Mouse (Mus musculus) frontal cortex, postnatal 25 days (tissue): ENCODE results near the gene Mafg.
"Not testable (repeated sequence)": the region's sequence is repeated elsewhere in the genome, so short reads cannot be mapped to it uniquely, and the experiment has no call there.

Source experiments
- DNase-seq, 2 experiments: peaks; one replicate each; pipeline ENCODE4 v3.0.0; 2022; ENCODE audit warnings: low spot score in 2 of 2

Gene Mafg

GRCm38 (mm10) chr11:120633520-120634343 lies at the start of gene Mafg:
Mafg (minus strand) TSS chr11:120633600.
- peak; percentile 81 to 84 for DNase-seq

GRCm38 (mm10) chr11:120682683-120683082 lies 49.3 kb upstream of the Mafg start:
- DNase-seq = no peak

GRCm38 (mm10) chr11:120679909-120680308 lies 46.5 kb upstream of the Mafg start:
- no peak for DNase-seq

- no peak for DNase-seq
Measured at GRCm38 (mm10) chr11:120676951-120677350, 43.6 kb upstream of the Mafg start.

GRCm38 (mm10) chr11:120675875-120676274 lies 42.5 kb upstream of the Mafg start:
- not testable (repeated sequence) for DNase-seq

GRCm38 (mm10) chr11:120673594-120674122 lies 40.3 kb upstream of the Mafg start:
- DNase-seq = no peak

- DNase-seq = peak; percentile 85 to 86
Measured at GRCm38 (mm10) chr11:120672687-120673593, 39.5 kb upstream of the Mafg start, which contains the start of gene Aspscr1. Aspscr1 (plus strand) TSS chr11:120672973.

GRCm38 (mm10) chr11:120666617-120667016 lies 33.2 kb upstream of the Mafg start:
- DNase-seq = no peak

GRCm38 (mm10) chr11:120665406-120665805 lies 32.0 kb upstream of the Mafg start:
- no peak for DNase-seq

- no peak for DNase-seq
Measured at GRCm38 (mm10) chr11:120663714-120664113, 30.3 kb upstream of the Mafg start.

GRCm38 (mm10) chr11:120662759-120663158 lies 29.4 kb upstream of the Mafg start:
- no peak for DNase-seq

GRCm38 (mm10) chr11:120661076-120661460 lies 27.7 kb upstream of the Mafg start, which contains the start of gene Notum:
Notum (minus strand) TSS chr11:120661175.
- DNase-seq = no peak

- no peak for DNase-seq
Measured at GRCm38 (mm10) chr11:120660301-120661075, 27.1 kb upstream of the Mafg start.

GRCm38 (mm10) chr11:120659509-120660300 lies 26.3 kb upstream of the Mafg start:
- no peak for DNase-seq

GRCm38 (mm10) chr11:120658876-120659410 lies 25.5 kb upstream of the Mafg start:
- peak; percentile 61 for DNase-seq

- no peak for DNase-seq
Measured at GRCm38 (mm10) chr11:120657301-120657700, 23.9 kb upstream of the Mafg start.

GRCm38 (mm10) chr11:120654741-120655140 lies 21.3 kb upstream of the Mafg start:
- DNase-seq = no peak

- DNase-seq = no peak
Measured at GRCm38 (mm10) chr11:120651872-120652271, 18.5 kb upstream of the Mafg start.

- DNase-seq = no peak
Measured at GRCm38 (mm10) chr11:120648001-120648476, 14.6 kb upstream of the Mafg start, which contains the start of gene Myadml2. Myadml2 (minus strand) TSS chr11:120648158.
